Mouse (Mus musculus): ENCODE data around the gene Tfap4.

DNA sequence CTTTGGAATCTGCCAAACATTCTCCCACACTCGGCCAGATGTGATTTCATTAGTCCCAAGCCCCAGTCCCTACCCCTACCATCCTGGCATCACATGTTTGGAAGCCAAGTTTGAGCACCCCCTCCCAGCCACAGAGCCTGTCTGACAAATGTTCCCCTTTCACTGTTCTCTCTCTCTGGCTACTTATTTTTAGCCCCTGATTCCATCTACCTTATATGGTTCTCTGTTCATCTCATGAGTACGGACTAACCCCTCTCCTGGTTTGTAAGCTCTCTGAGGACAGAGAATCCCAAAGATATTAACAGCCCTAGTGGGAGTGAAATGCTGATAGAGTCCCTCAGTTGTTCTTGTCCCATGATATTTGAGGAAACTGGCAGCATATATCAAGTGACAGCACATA is 48.3 kb downstream of the Tfap4 start:
- TF ChIP-seq POLR2A (IDR thresholded peaks at IDR 0.05; ENCODE audit: low read depth, low read length) (no peak), CTCF (IDR thresholded peaks at IDR 0.05; ENCODE audit: extremely low read depth, insufficient read length, insufficient replicate concordance, low read depth, low read length) (no peak)
